Mouse (Mus musculus) neural tube, embryonic 11.5 days (tissue): Measurements from ENCODE around the gene Emb. TPM values are rescaled to one million over a fixed set of nuclear protein-coding genes. Genes with fewer than 3 reads are reported as not detected.
A peak's percentile ranks its signal among the peaks of the same experiment; 100 is the strongest.

Experiments
- ATAC-seq: fragments of 200-750 bp; cut with Nextera tagmentation; 2 replicates; pipeline ENCODE4 v1.8.0; 2017; ENCODE audit warnings: moderate number of reproducible peaks, mild to moderate bottlenecking, moderate TSS enrichment, moderate library complexity; ENCODE audit not compliant: insufficient read depth, low FRiP score, low TSS enrichment
- DNase-seq: peaks from one replicate; pipeline ENCODE4 v3.0.0-alpha.2; 2015; ENCODE audit warnings: low spot score
- H3K27ac ChIP-seq: fragments of 300-500 bp; sonication (generic); 2 replicates; pipeline ENCODE4 v1.5.1; 2014; ENCODE audit warnings: low read depth, mild to moderate bottlenecking, low read length
- H3K27me3 ChIP-seq: fragments of 300-500 bp; sonication (generic); 2 replicates; pipeline ENCODE4 v1.6.1; 2014; ENCODE audit warnings: mild to moderate bottlenecking, low read length, mixed read lengths; ENCODE audit not compliant: control insufficient read depth, insufficient read depth
- H3K36me3 ChIP-seq: fragments of 300-500 bp; sonication (generic); 2 replicates; pipeline ENCODE4 v1.6.1; 2014; ENCODE audit warnings: mild to moderate bottlenecking, low read length, moderate library complexity, mixed read lengths; ENCODE audit not compliant: control insufficient read depth, insufficient read depth
- H3K4me1 ChIP-seq: fragments of 300-500 bp; sonication (generic); 2 replicates; pipeline ENCODE4 v1.6.1; 2014; ENCODE audit warnings: low read length, mixed read lengths; ENCODE audit not compliant: control insufficient read depth, insufficient read depth
- H3K4me2 ChIP-seq: fragments of 300-500 bp; sonication (generic); 2 replicates; pipeline ENCODE4 v1.6.1; 2014; ENCODE audit warnings: low read depth, mild to moderate bottlenecking, moderate library complexity
- H3K4me3 ChIP-seq: fragments of 300-500 bp; sonication (generic); 2 replicates; pipeline ENCODE4 v1.5.1; 2014; ENCODE audit warnings: low read depth, low read length
- H3K9ac ChIP-seq: fragments of 300-500 bp; sonication (generic); 2 replicates; pipeline ENCODE4 v1.6.1; 2014; ENCODE audit warnings: mild to moderate bottlenecking, low read length
- H3K9me3 ChIP-seq: fragments of 300-500 bp; sonication (generic); 2 replicates; pipeline ENCODE4 v1.6.1; 2016; ENCODE audit warnings: low read length; ENCODE audit not compliant: control insufficient read depth
- WGBS: fragments of 180-500 bp; shearing (Covaris S2); extraction: QIAGEN DNeasy Blood & Tissue Kit; methylation state at CpG from one replicate; pipeline ENCODE4 v1.1.7; 2014; 5-methylcytosine and 5-hydroxymethylcytosine counted together
- polyA plus RNA-seq: library from polyadenylated mRNA; unstranded; fragments of >200 nt; fragmentation: Nextera tagmentation; extraction: Ambion mirVana; gene quantifications from 2 replicates; pipeline ENCODE4 v1.2.1, GENCODE M21; 2014

Gene Emb
- polyA plus RNA-seq, 1 experiment from 2014 or later = 20.5 TPM

DNA sequence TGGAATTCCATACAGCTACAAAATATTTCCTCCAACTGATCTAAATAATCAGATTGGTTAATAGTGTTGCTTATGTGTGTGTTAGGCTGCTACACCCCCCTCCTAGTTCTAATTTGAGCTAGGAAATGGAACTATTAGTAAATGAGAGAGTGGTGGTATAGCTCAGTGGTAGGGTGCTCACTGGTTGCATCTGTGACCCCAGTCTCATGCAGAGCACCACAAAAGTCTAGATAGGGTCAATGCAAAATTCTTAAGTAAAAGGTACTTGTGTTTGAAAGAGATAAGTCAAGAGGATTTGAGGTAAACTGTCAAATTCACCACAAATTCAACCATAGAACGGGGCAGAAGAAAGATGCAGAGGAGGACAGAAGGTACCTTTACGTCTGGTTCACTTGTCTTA is 10.7 kb upstream of the Emb start:
- no peak overlapping the region for H3K9ac ChIP-seq
- H3K27me3 ChIP-seq = no peaks in the 10 kb centered on the region
- ATAC-seq (no peak), DNase-seq (no peak)
- no peak overlapping the region for H3K27ac ChIP-seq
- no peaks in the 10 kb centered on the region for H3K36me3 ChIP-seq
- WGBS = 95% methylated on average over 2 of the region's 2 CpGs
- H3K9me3 ChIP-seq = no peaks in the 10 kb centered on the region
- no peaks in the 10 kb centered on the region for H3K4me1 ChIP-seq
- H3K4me2 ChIP-seq = no peak overlapping the region
- H3K4me3 ChIP-seq = no peak overlapping the region

GRCm38 (mm10) chr13:117198402-117199083 is 9.8 kb upstream of the Emb start:
- Histone ChIP-seq H3K9ac (no peak overlapping the region), H3K4me2 (no peak overlapping the region), H3K27me3 (no peaks in the 10 kb centered on the region), H3K27ac (no peak overlapping the region), H3K36me3 (no peaks in the 10 kb centered on the region), H3K4me1 (no peaks in the 10 kb centered on the region), H3K9me3 (no peaks in the 10 kb centered on the region), H3K4me3 (no peak overlapping the region)
- ATAC-seq = no peak
- peak; percentile 77 for DNase-seq
- whole genome bisulfite sequencing = 89% methylated on average over 7 of the region's 7 CpGs

DNA sequence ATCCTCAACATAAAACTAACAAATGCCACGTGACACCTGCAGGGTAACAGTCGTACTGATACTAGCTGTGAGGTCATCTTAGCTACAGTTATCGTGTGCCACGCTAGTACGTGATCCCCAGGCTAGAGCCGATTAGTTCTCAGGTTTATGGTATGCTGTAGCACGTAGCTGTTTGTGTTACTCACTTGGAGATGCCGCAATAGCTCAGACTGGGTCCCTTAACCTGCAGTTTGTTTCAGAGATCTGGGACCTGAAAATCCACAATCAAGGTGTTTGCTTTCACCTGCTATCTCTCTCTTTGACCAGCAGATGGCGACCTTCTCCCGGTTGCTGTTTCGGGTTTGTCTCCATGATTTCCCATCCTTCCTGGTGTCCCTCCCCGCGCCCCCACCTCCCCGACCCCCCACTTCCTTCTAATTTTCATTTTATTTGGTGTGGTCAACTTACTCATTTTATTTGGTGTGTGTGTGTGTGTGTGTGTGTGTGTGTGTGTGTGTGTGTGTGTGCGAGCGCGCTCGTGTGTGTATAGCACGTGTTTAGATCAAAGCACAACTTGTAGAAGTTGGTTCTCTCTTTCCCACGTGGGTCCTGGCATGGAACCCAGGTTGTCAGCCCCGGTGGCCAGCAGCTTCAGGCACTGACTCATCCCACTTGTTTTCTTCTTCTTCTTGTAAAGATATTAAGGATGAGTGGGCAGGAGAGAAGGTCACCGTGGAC is 5.4 kb upstream of the Emb start:
- peak; percentile 34 for DNase-seq

DNA sequence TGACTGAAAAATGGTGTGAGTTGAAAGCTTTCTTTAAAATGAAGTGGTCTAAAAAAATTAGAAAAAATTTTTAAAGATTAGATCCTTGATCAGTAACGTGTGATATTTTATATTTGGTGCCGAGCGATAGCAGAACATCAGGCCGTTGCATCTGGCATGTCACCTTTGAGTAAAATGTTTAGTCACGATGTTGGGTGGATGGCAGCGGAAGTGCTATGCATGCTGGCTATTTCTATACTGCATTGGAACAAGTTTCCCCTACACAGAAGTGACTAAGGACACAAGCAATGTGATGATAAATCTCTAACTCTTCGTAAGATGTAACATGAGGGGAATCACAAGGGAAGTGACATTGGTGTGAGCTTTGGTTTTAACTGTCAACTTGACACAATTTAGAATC is 3.7 kb upstream of the Emb start:
- Histone ChIP-seq H3K9me3 (no peaks in the 10 kb centered on the region), H3K4me3 (no peak overlapping the region), H3K4me1 (no peaks in the 10 kb centered on the region), H3K4me2 (no peak overlapping the region), H3K27ac (no peak overlapping the region), H3K9ac (no peak overlapping the region), H3K36me3 (no peaks in the 10 kb centered on the region), H3K27me3 (no peaks in the 10 kb centered on the region)
- 92% methylated on average over 7 of the region's 7 CpGs for WGBS
- ATAC-seq = no peak
- DNase-seq = no peak

More for the DNA sequence above, 5.4 kb upstream of the Emb start:
- no peaks in the 10 kb centered on the region for H3K27me3 ChIP-seq
- no peak overlapping the region for H3K9ac ChIP-seq
- H3K4me3 ChIP-seq = no peak overlapping the region
- H3K4me1 ChIP-seq = no peaks in the 10 kb centered on the region
- no peaks in the 10 kb centered on the region for H3K36me3 ChIP-seq
- WGBS = 45% methylated on average over 22 of the region's 22 CpGs
- H3K27ac ChIP-seq = no peak overlapping the region
- no peak overlapping the region for H3K4me2 ChIP-seq
- ATAC-seq = peak; percentile 58
- H3K9me3 ChIP-seq = no peaks in the 10 kb centered on the region

GRCm38 (mm10) chr13:117206066-117206465 is 2.3 kb upstream of the Emb start:
- Histone ChIP-seq H3K36me3 (no peaks in the 10 kb centered on the region), H3K9me3 (no peaks in the 10 kb centered on the region)
- no peak for DNase-seq

DNA sequence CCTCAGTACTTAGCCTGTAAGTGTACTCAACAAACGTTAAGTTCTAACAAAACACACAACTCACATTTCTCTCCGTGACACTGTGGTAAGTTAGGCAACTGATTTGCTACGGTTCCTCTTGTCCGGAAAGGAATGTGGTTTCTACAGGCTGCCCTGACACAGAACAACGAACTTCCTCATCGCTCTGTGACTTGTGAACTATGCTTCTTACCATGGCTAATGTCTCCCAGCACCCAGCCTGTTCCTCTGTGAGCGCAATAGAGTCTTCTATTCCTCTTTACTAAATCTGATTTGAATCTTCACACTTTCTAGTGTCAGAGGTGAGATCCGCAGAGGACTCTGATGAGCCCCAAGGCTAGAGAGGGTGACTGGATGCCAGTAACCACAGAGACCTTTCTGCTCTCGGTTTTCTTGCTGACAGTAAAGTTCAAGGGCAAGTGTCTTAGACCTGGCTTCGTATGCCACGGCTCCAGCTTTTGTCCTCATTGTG is 3.1 kb downstream of the Emb start:
- 52% methylated on average over 11 of the region's 11 CpGs for WGBS
- H3K4me2 ChIP-seq = no peak overlapping the region
- no peak for DNase-seq
- H3K27me3 ChIP-seq = no peaks in the 10 kb centered on the region
- H3K4me1 ChIP-seq = no peaks in the 10 kb centered on the region
- no peak overlapping the region for H3K4me3 ChIP-seq
- ATAC-seq = no peak
- H3K27ac ChIP-seq = no peak overlapping the region
- H3K9ac ChIP-seq = no peak overlapping the region
- no peaks in the 10 kb centered on the region for H3K9me3 ChIP-seq
- no peaks in the 10 kb centered on the region for H3K36me3 ChIP-seq

More at GRCm38 (mm10) chr13:117206066-117206465, 2.3 kb upstream of the Emb start:
- no peak overlapping the region for H3K27ac ChIP-seq
- 92% methylated on average over 8 of the region's 8 CpGs for WGBS
- no peak overlapping the region for H3K4me2 ChIP-seq
- no peaks in the 10 kb centered on the region for H3K4me1 ChIP-seq
- no peak overlapping the region for H3K4me3 ChIP-seq
- no peaks in the 10 kb centered on the region for H3K27me3 ChIP-seq
- ATAC-seq = no peak
- H3K9ac ChIP-seq = no peak overlapping the region

GRCm38 (mm10) chr13:117215481-117215880 is 7.1 kb downstream of the Emb start:
- no peak overlapping the region for H3K4me2 ChIP-seq
- H3K9ac ChIP-seq = no peak overlapping the region
- no peak overlapping the region for H3K4me3 ChIP-seq
- H3K36me3 ChIP-seq = no peaks in the 10 kb centered on the region
- no peaks in the 10 kb centered on the region for H3K27me3 ChIP-seq
- no peak for DNase-seq
- ATAC-seq = no peak
- no peak overlapping the region for H3K27ac ChIP-seq
- H3K4me1 ChIP-seq = no peaks in the 10 kb centered on the region
- 7% methylated on average over 10 of the region's 10 CpGs for WGBS
- H3K9me3 ChIP-seq = no peaks in the 10 kb centered on the region

- H3K9me3 ChIP-seq = no peaks in the 10 kb centered on the region
- no peak overlapping the region for H3K9ac ChIP-seq
- no peaks in the 10 kb centered on the region for H3K27me3 ChIP-seq
- no peak overlapping the region for H3K4me2 ChIP-seq
- H3K36me3 ChIP-seq = no peaks in the 10 kb centered on the region
- ATAC-seq (no peak), DNase-seq (no peak)
- H3K4me3 ChIP-seq = no peak overlapping the region
- H3K4me1 ChIP-seq = no peaks in the 10 kb centered on the region
- H3K27ac ChIP-seq = no peak overlapping the region
- WGBS = 21% methylated on average over 10 of the region's 10 CpGs
Measured at GRCm38 (mm10) chr13:117216126-117216525, 7.8 kb downstream of the Emb start.
